Mouse (Mus musculus) C2C12 (cell line): ENCODE results near the gene Gapvd1. TPM values are rescaled to one million over a fixed set of nuclear protein-coding genes. Genes with fewer than 3 reads are reported as not detected.

Experiments used
- H3K27me3 ChIP-seq: one replicate; pipeline ENCODE4 v1.6.1; 2011; ENCODE audit not compliant: control insufficient read depth, insufficient read depth, insufficient read length
- H3K36me3 ChIP-seq: one replicate; pipeline ENCODE4 v1.6.1; 2011; ENCODE audit not compliant: control insufficient read depth, insufficient read depth
- H3K4me3 ChIP-seq: one replicate; pipeline ENCODE4 v1.5.1; 2011; ENCODE audit warnings: mild to moderate bottlenecking, control low read depth; ENCODE audit not compliant: poor library complexity, insufficient read depth, severe bottlenecking
- H3K79me2 ChIP-seq: one replicate; pipeline ENCODE4 v1.6.1; 2011; ENCODE audit not compliant: control insufficient read depth, insufficient read depth
- H3K79me3 ChIP-seq: one replicate; pipeline ENCODE4 v1.6.1; 2011; ENCODE audit warnings: low read depth, control low read depth
- H3ac ChIP-seq: one replicate; pipeline ENCODE3; 2011; ENCODE audit warnings: low read depth; ENCODE audit not compliant: control insufficient read depth, insufficient read length
- CEBPB ChIP-seq: IDR thresholded peaks from one replicate; pipeline ENCODE4 v1.6.1; 2011; ENCODE audit warnings: low read depth, mild to moderate bottlenecking, control low read depth, moderate library complexity
- CTCF ChIP-seq: IDR thresholded peaks from one replicate; pipeline ENCODE4 v1.5.1; 2011; ENCODE audit not compliant: control insufficient read depth, insufficient read depth, insufficient read length
- FOSL1 ChIP-seq: IDR thresholded peaks from one replicate; pipeline ENCODE4 v1.8.0; 2011; ENCODE audit warnings: mild to moderate bottlenecking, low read length; ENCODE audit not compliant: poor library complexity, insufficient read depth, severe bottlenecking
- MAX ChIP-seq: IDR thresholded peaks from one replicate; pipeline ENCODE4 v1.6.1; 2011; ENCODE audit warnings: mild to moderate bottlenecking, control low read depth
- MYOD1 ChIP-seq: IDR thresholded peaks from one replicate; pipeline ENCODE4 v1.6.1; 2011; ENCODE audit warnings: low read depth; ENCODE audit not compliant: control insufficient read depth, insufficient read length
- MYOG ChIP-seq: IDR thresholded peaks from one replicate; pipeline ENCODE4 v1.6.1; 2011; ENCODE audit not compliant: control insufficient read depth, insufficient read length; ENCODE audit errors: extremely low read depth
- USF1 ChIP-seq: IDR thresholded peaks from one replicate; pipeline ENCODE4 v1.6.1; 2011; ENCODE audit warnings: low read depth, mild to moderate bottlenecking, control low read depth, moderate library complexity
- polyA plus RNA-seq: library from polyadenylated mRNA; unstranded; fragments of >200 nt; fragmentation: generic; extraction: Trizol; gene quantifications from one replicate; pipeline ENCODE4 v1.2.1, GENCODE M21; 2012; ENCODE audit warnings: missing spikeins

Gapvd1 gene
- polyA plus RNA-seq, 1 experiment, result 23.6 TPM

- H3K4me3 ChIP-seq, result no peak overlapping the region
- TF ChIP-seq MYOD1 (no peak), MAX (no peak)
- H3K79me3 ChIP-seq, result peaks cover 90% of the 10 kb centered on the region
- peaks cover 14% of the 10 kb centered on the region for H3K36me3 ChIP-seq
- no peaks in the 10 kb centered on the region for H3K27me3 ChIP-seq
- H3K79me2 ChIP-seq, result peaks cover 100% of the 10 kb centered on the region
- H3ac ChIP-seq, result no peak overlapping the region
Observed at GRCm38 (mm10) chr2:34748479-34748878, 6.6 kb downstream of the Gapvd1 start.

- no peaks in the 10 kb centered on the region for H3K27me3 ChIP-seq
- no peak overlapping the region for H3K4me3 ChIP-seq
- peaks cover 100% of the 10 kb centered on the region for H3K79me2 ChIP-seq
- H3K36me3 ChIP-seq, result peaks cover 28% of the 10 kb centered on the region
- peaks cover 78% of the 10 kb centered on the region for H3K79me3 ChIP-seq
- TF ChIP-seq CEBPB (no peak), CTCF (no peak)
- no peak overlapping the region for H3ac ChIP-seq
Observed at GRCm38 (mm10) chr2:34745673-34746072, 9.4 kb downstream of the Gapvd1 start.

- TF ChIP-seq MYOD1 (no peak), FOSL1 (no peak), MYOG (no peak), MAX (no peak), USF1 (no peak), CTCF (no peak), CEBPB (no peak)
- Histone ChIP-seq H3K4me3 (no peak overlapping the region), H3ac (no peak overlapping the region), H3K79me2 (peaks cover 100% of the 10 kb centered on the region), H3K36me3 (peaks cover 24% of the 10 kb centered on the region), H3K79me3 (peaks cover 78% of the 10 kb centered on the region), H3K27me3 (no peaks in the 10 kb centered on the region)
Observed at GRCm38 (mm10) chr2:34744476-34744875, 10.6 kb downstream of the Gapvd1 start.

GRCm38 (mm10) chr2:34742675-34743074, 12.4 kb downstream of the Gapvd1 start:
- no peak overlapping the region for H3K4me3 ChIP-seq
- peaks cover 80% of the 10 kb centered on the region for H3K79me3 ChIP-seq
- peaks cover 100% of the 10 kb centered on the region for H3K79me2 ChIP-seq
- no peaks in the 10 kb centered on the region for H3K27me3 ChIP-seq
- TF ChIP-seq CTCF (no peak), CEBPB (no peak), USF1 (no peak), MYOD1 (no peak), MAX (no peak), MYOG (no peak), FOSL1 (no peak)
- H3ac ChIP-seq, result no peak overlapping the region
- H3K36me3 ChIP-seq, result peaks cover 24% of the 10 kb centered on the region

- H3K79me2 ChIP-seq, result peaks cover 100% of the 10 kb centered on the region
- TF ChIP-seq CTCF, result no peak
- no peak for TF ChIP-seq MAX
- no peak for TF ChIP-seq CEBPB
- no peak for TF ChIP-seq MYOD1
- TF ChIP-seq MYOG, result no peak
- H3K36me3 ChIP-seq, result peaks cover 22% of the 10 kb centered on the region
- H3K27me3 ChIP-seq, result no peaks in the 10 kb centered on the region
- H3K79me3 ChIP-seq, result peaks cover 82% of the 10 kb centered on the region
- H3K4me3 ChIP-seq, result no peak overlapping the region
- no peak overlapping the region for H3ac ChIP-seq
Observed at GRCm38 (mm10) chr2:34741390-34742159, 13.5 kb downstream of the Gapvd1 start.

GRCm38 (mm10) chr2:34739684-34740391, 15.2 kb downstream of the Gapvd1 start:
- TF ChIP-seq CTCF, result no peak
- no peak for TF ChIP-seq FOSL1
- no peak overlapping the region for H3K4me3 ChIP-seq
- H3K79me2 ChIP-seq, result peaks cover 100% of the 10 kb centered on the region
- peaks cover 84% of the 10 kb centered on the region for H3K79me3 ChIP-seq
- H3K36me3 ChIP-seq, result peaks cover 20% of the 10 kb centered on the region
- H3ac ChIP-seq, result no peak overlapping the region
- H3K27me3 ChIP-seq, result no peaks in the 10 kb centered on the region
